Mouse (Mus musculus): ENCODE measurements around the gene Ttll2.
"Not testable (repeated sequence)": the region's sequence is repeated elsewhere in the genome, so short reads cannot be mapped to it uniquely, and the experiment has no call there.

Ttll2 gene

DNA sequence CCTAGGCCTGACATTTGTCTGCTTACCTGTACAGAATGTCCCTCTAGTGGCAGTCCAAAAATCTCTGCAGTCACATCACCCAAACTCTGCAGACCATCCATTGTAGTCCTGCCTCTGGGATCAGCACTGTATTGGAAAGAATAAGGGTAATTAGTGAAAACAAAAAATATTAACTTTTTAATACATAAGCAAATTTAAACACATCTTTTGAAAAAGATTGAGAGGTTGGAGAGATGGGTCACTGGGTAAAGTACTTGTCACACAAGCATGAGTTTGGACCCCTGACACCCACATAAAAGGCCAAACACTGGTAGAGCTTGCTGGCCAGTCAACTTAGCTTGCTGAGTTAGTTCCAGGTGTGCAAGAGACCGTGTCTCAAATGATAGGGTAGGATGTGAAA, at the start of gene Ttll2:
Ttll2 (minus strand) TSS at position 101 of the 400 bp plus-strand sequence.
- DNase-seq, result not testable (repeated sequence)

DNA sequence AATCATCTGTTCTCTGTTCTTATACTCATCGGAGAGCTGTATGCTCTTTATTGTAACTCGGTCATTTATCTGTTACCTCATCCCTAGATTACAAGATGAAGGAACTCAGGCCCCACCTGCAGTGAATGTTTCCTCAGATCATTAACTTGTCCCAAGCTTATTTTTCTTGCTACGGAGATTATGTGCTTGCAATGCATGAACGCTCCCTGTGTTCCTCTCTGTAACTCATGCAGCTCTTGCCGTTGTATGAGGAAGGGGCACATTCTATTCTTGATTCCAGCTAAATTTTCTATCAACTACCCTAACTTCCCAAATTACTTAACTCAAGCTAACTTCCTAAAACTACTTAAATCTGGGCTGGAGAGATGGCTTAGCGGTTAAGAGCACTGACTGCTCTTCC, 47.3 kb upstream of the Ttll2 start:
- not testable (repeated sequence) for DNase-seq

- DNase-seq, result not testable (repeated sequence)
Observed at GRCm38 (mm10) chr17:7398198-7398847, 45.8 kb upstream of the Ttll2 start.

DNA sequence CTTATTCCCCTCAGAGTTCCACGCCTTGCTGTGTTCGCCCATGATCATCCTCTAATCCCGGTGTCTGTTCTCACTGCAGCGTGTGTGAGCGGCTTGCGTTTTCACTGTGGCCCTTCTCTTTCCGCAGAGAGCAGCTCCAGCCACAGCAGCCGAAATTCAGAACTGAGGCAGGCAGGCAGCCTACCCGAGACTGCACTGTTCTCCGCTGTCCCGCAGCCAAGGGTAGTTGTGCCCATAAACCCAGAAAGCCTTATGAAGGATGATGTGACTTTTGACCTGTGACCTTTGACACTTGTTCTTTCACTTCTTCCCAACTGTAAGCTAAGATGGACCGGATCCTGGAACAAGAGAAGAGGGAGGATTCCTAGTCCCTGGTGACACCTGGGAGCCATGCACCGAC, 44.6 kb upstream of the Ttll2 start:
- DNase-seq, result not testable (repeated sequence)

- not testable (repeated sequence) for DNase-seq
Observed at GRCm38 (mm10) chr17:7396288-7396687, 43.8 kb upstream of the Ttll2 start.

DNA sequence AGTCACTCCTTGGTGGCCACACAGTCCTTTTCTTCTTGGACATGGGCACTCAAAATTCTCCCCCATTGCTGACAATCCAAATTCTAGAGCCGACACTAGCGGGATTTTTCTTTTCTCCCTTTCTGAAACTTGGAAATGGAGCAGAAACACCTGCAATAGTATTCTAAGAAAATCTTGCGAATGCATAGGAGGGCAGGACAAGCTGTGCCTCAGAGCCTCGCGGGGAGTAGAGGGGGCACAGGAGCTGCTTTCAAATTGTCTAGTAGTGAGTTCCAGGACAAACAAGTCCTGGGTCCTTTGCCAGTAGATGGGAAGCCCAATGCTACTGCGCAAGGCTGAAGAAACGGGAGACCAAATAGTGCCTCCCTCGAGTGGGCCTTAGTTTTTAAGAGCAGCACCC, 43.2 kb upstream of the Ttll2 start:
- not testable (repeated sequence) for DNase-seq

DNA sequence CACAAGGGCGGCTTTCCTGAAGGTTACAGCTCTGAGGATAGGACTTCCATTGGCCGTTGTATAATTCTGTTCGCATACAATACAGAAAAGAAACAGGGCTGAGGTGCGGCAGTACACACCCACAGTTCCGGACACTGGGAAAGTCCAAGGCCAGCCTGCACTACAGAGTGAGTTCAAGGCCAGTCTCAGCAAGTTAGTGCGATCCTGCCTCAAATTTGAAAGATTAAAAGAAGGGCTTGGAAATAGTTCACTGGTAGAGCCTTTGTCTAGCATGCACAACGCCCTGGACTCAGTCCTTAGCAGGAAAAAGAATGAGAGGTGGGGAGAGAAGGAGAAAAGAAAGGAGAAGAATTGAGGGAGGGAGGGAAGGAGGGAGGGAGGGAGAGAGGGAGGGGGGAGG, 42.6 kb upstream of the Ttll2 start:
- not testable (repeated sequence) for DNase-seq

DNA sequence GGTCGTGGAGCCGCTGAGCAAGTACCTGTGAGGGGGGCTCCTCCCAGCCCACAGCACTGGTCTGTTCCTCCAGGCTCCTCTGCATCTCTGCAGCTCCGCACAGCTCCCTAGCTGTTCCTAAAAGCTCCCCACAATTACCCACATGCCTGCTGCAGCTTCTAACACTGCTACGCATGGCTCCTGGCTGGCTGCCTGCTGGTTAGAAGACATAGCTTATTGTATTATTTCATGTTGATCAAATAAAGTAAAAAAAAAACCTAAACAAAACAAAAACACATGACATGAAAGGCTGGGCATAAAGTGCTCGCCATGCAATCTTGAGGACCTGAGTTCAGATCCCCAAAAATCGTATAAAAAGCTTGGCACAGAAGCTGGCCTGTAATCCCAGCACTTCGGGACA, 37.4 kb upstream of the Ttll2 start:
- peak in 1 of 2 experiments; percentile 8 for DNase-seq

GRCm38 (mm10) chr17:7388958-7389356, 36.5 kb upstream of the Ttll2 start:
- not testable (repeated sequence) for DNase-seq

GRCm38 (mm10) chr17:7388341-7388957, 36.0 kb upstream of the Ttll2 start:
- DNase-seq, result not testable (repeated sequence)

DNA sequence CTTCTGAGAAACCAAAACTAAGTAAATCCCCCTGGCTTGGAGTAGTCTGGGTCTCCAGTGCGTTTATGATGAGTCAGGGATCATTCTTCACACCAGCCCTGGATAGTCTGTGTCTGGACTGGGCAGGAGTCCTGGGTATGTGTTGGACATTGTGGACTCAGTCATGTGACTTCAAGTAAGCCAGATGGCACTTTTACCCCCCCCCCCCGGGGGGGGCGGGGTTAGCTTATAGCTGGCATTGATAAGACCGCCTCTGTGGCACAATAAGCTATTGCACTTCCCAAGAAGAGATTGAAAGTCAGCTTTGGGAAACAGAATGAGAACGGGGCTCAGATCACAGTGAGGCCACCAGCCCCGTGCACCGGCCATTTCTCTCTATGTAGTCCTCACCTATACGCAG, 33.5 kb upstream of the Ttll2 start:
- peak in 1 of 2 experiments; percentile 23 for DNase-seq

- DNase-seq, result not testable (repeated sequence)
Observed at GRCm38 (mm10) chr17:7385364-7385763, 32.9 kb upstream of the Ttll2 start, which contains the start of gene Unc93a2. Gene Unc93a2, minus strand, starts transcription at chr17:7385464.

DNA sequence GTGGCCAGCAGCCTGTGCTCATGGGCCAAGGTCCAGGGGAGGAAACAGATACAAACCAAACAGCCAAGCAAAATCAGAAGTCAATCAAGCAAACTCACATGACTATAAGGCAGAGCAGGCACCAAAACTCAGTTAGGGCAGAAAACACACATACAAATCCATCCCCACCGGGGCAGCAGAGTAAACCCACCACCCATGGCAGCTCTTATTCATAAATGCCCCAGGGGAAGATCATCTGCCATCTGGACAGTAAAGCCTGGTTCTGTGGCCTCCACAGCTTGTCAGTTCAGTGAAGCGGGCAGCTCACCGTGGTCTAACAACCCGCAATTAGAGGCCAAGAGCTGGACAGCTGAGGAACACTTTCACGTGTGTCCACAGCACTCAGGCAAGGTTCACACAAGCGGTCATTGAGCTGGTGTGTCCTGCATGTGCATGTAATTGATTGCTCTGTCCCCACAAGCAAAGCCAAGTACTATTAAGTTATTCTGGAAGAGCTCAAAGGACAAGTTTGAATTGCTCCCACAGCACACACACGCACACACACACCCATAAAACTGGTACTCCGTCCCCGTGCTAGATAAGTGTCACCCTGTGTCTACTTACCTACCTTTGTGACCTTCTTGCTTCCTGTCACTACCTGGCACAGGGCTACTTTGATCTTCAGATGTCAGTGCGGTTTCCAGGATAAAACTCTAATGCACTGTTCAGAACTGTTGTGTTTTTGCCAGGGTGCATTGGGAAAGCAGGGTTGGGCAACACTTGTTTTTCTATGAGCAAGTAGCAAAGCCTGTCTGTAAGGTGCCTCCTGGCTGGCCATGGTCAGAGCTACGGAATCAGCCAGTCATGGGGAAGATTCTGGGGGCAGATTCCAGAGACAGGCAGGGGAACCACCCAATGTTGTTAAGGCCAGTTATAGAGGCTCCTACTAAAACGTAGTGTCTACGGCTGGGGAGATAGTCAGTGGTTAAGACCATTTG, 31.0 kb upstream of the Ttll2 start:
- not testable (repeated sequence) for DNase-seq

DNA sequence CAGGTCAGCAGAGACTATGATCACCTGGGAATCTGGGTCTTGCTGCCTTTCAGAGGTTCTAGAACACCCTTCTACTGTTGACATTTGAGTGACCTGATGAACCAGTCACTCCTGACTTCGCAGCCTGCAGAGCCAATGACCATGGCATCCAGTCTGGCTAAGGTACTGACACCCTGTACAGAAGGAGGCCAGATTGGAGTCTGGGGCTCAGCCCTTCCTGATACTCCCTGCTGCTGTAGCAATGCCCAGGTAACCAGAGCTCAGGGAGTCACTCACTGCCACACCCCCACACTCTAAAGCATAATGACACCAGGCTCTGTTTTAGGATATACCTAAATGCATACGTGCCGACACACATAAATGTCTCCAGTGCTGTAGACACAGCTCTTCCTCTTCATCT, 30.2 kb upstream of the Ttll2 start:
- not testable (repeated sequence) for DNase-seq

DNA sequence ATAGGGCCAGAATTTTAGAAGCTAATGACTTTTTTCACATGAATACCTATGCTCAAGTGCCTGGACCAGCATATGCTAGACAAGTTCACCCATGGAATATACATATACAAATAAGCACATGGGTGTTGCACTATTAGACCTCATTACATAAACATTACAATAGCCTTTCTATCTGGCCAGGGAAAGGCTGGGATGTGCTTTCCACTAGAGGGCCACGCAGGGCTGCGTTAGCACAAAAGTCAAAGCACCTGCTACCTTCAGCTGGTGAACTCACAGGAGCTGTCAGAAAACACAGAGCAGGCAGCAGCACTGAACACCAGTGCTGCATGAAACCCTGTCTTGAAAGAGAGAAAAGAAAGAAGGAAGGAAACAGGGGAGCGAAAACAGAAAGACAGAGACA, 25.4 kb upstream of the Ttll2 start:
- not testable (repeated sequence) for DNase-seq

GRCm38 (mm10) chr17:7376951-7377700, 24.6 kb upstream of the Ttll2 start:
- not testable (repeated sequence) for DNase-seq

GRCm38 (mm10) chr17:7371879-7372278, 19.4 kb upstream of the Ttll2 start, which contains the start of gene Gm49630:
Gene Gm49630, minus strand, starts transcription at chr17:7371979.
- DNase-seq, result not testable (repeated sequence)

DNA sequence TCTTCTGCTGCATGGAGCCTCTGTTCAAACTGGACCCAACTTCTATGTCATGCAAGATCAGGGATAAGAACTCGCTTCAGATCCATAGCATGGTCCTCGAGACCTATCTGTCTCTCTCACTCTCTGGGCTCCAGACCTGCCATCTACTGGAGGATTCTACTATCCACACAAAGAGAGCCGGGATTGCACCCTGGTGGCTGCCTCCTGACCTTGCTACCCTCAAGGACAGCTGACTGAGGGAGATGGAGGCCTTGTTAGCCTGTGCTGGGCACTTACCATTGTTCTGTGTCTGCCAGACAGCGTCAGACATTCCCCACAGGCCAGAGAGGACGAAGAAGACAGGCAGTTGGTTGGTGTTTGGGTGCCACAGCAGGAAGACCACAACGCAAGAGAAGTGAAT, 16.9 kb upstream of the Ttll2 start:
- DNase-seq, result not testable (repeated sequence)

- not testable (repeated sequence) for DNase-seq
Observed at GRCm38 (mm10) chr17:7366676-7367374, 14.3 kb upstream of the Ttll2 start.

DNA sequence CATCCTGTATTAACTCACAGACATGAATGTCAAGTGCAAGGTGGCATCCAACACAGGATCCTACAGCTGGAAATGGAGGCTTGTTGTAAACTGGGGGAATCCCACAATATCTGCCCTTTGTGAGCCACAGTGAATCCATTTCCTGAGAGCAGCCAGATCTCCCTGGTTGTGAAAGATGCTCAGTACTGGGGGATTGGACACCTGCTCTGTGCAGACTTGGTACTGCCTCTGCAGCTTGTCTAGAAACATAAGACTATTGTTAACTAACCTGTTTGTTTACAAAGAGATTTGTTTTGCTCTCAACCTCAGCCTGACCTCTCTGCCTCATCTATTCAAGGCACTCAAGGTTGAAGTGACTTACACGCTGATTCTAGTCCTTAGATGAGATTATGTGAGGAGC, 13.8 kb upstream of the Ttll2 start:
- DNase-seq, result not testable (repeated sequence)

- DNase-seq, result not testable (repeated sequence)
Observed at GRCm38 (mm10) chr17:7365615-7366014, 13.1 kb upstream of the Ttll2 start.
